Mouse (Mus musculus): Measurements from ENCODE around the gene Dpp7.

DNA sequence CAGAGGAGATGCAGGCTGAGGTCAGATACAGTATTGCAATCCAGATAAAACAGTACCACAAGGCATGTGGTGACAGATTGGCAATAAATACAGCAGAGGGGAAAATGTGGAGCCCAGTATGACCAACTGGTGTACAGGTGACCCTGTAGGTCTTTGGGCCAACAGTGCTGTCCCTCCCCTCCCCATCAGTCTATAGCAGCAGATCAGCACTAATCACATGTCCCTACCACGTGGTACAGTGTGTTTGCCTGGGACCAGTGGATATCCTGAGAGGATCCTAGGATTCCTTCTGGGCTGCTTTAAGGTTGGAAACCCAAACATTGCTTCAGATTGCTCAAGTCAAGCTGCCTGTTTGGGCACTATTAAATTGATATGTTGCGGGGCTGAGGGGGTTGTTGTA, 22.6 kb downstream of the Dpp7 start:
- TF ChIP-seq POLR2A (IDR thresholded peaks at IDR 0.05; ENCODE audit: borderline replicate concordance, low read depth, low read length) (no peak), CTCF (IDR thresholded peaks at IDR 0.05; ENCODE audit: low read depth, low read length) (no peak)
